Mouse (Mus musculus) lung, postnatal 0 days (tissue): ENCODE data around the gene Lrrc7. TPM values are rescaled to one million over a fixed set of nuclear protein-coding genes. Genes with fewer than 3 reads are reported as not detected.
A peak's percentile ranks its signal among the peaks of the same experiment; 100 is the strongest.

Experiments
- ATAC-seq: fragments of 200-750 bp; cut with Nextera tagmentation; 2 replicates; pipeline ENCODE4 v1.8.0; 2017; ENCODE audit warnings: moderate library complexity
- DNase-seq: peaks from one replicate; pipeline ENCODE4 v3.0.0-alpha.2; 2016; ENCODE audit warnings: low spot score
- H3K27ac ChIP-seq: fragments of 300-500 bp; sonication (generic); 2 replicates; pipeline ENCODE4 v1.5.1; 2014; ENCODE audit warnings: antibody characterized with exemption, mild to moderate bottlenecking, low read length, mixed read lengths
- H3K27me3 ChIP-seq: fragments of 300-500 bp; sonication (generic); replicated peaks from 2 replicates; pipeline ENCODE4 v1.6.1; 2014; ENCODE audit warnings: low read length, mixed read lengths; ENCODE audit not compliant: insufficient read depth
- H3K36me3 ChIP-seq: fragments of 300-500 bp; sonication (generic); 2 replicates; pipeline ENCODE4 v1.6.1; 2014; ENCODE audit warnings: low read length, mixed read lengths; ENCODE audit not compliant: insufficient read depth
- H3K4me1 ChIP-seq: fragments of 300-500 bp; sonication (generic); 2 replicates; pipeline ENCODE4 v1.6.1; 2014; ENCODE audit warnings: antibody characterized with exemption, low read depth, low read length, mixed read lengths; ENCODE audit not compliant: insufficient read depth
- H3K4me2 ChIP-seq: fragments of 300-500 bp; sonication (generic); replicated peaks from 2 replicates; pipeline ENCODE4 v1.6.1; 2014; ENCODE audit warnings: low read depth, mild to moderate bottlenecking, low read length, moderate library complexity, mixed read lengths
- H3K4me3 ChIP-seq: fragments of 300-500 bp; sonication (generic); 2 replicates; pipeline ENCODE4 v1.5.1; 2014; ENCODE audit warnings: low read depth, low read length
- H3K9ac ChIP-seq: fragments of 300-500 bp; sonication (generic); replicated peaks from 2 replicates; pipeline ENCODE4 v1.6.1; 2014; ENCODE audit warnings: low read depth, mild to moderate bottlenecking
- H3K9me3 ChIP-seq: fragments of 300-500 bp; sonication (generic); 2 replicates; pipeline ENCODE4 v1.6.1; 2016; ENCODE audit warnings: low read length, mixed read lengths
- CTCF ChIP-seq: IDR thresholded peaks from 2 replicates; pipeline ENCODE4 v1.5.1; 2016; ENCODE audit warnings: antibody characterized with exemption, mild to moderate bottlenecking
- EP300 ChIP-seq: IDR thresholded peaks from 2 replicates; pipeline ENCODE4 v1.6.1; 2016; ENCODE audit warnings: antibody characterized with exemption, mild to moderate bottlenecking, control low read depth
- WGBS: fragments of 180-500 bp; shearing (Covaris S2); extraction: QIAGEN DNeasy Blood & Tissue Kit; methylation state at CpG from one replicate; pipeline ENCODE4 v1.1.7; 2014; 5-methylcytosine and 5-hydroxymethylcytosine counted together
- polyA plus RNA-seq: library from polyadenylated mRNA; unstranded; fragments of >200 nt; fragmentation: Nextera tagmentation; extraction: Ambion mirVana; gene quantifications from 2 replicates; pipeline ENCODE4 v1.2.1, GENCODE M21; 2015

Gene Lrrc7
- polyA plus RNA-seq, 1 experiment from 2014 or later: not detected

DNA sequence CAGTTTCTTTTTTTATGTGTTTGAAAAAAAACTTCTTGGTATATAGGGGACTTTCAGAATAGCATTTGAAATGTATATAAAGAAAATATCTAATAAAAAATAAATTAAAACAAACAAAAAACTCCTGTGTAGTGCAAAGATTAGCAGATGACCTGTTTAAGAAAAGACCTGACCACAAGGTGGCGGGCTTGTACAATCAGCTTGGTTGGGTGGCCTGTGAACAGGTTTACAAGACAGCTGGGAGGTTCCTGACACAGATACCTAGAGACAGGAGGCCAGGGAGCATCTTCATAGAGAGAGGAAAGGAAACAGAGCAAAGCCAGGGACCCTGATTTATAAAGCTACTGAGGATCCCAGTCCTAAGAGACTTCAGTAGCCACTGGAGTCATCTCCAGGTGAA is 186.1 kb downstream of the Lrrc7 start:
- 0% methylated on average over 1 of the region's 1 CpGs for WGBS
- Histone ChIP-seq H3K27ac (no peak overlapping the region), H3K9ac (no peak overlapping the region), H3K27me3 (no peaks in the 10 kb centered on the region), H3K4me2 (no peak overlapping the region), H3K4me1 (no peaks in the 10 kb centered on the region), H3K36me3 (no peaks in the 10 kb centered on the region), H3K4me3 (no peak overlapping the region), H3K9me3 (no peaks in the 10 kb centered on the region)
- TF ChIP-seq CTCF (peak; percentile 48), EP300 (no peak)
- no peak for DNase-seq
- ATAC-seq: no peak

DNA sequence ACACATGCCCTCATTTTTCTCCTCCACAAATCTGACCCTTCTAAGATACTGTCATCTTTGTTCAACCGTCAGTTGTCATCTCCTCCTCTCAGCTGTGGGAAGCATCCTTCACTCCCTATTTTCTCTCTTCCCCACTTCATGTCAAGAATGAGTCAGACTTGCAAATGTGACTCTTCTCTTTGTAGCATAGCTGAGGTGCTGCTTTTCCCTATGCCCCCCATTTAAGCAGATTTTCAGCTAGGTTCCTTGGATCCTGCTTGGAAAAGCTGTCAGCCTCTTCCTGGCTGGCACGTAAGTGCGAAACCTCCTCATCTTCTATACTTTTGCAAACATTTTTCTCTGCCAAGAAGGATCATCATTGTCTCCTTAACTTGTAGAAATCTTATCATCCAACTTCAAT is 192.9 kb downstream of the Lrrc7 start:
- H3K27me3 ChIP-seq: no peaks in the 10 kb centered on the region
- H3K27ac ChIP-seq: no peak overlapping the region
- no peaks in the 10 kb centered on the region for H3K4me1 ChIP-seq
- H3K36me3 ChIP-seq: no peaks in the 10 kb centered on the region
- ATAC-seq: no peak
- no peak overlapping the region for H3K4me3 ChIP-seq
- TF ChIP-seq CTCF: no peak
- no peak for TF ChIP-seq EP300
- no peaks in the 10 kb centered on the region for H3K9me3 ChIP-seq
- H3K4me2 ChIP-seq: no peak overlapping the region
- H3K9ac ChIP-seq: no peak overlapping the region
- WGBS: 70% methylated on average over 3 of the region's 3 CpGs
- no peak for DNase-seq

DNA sequence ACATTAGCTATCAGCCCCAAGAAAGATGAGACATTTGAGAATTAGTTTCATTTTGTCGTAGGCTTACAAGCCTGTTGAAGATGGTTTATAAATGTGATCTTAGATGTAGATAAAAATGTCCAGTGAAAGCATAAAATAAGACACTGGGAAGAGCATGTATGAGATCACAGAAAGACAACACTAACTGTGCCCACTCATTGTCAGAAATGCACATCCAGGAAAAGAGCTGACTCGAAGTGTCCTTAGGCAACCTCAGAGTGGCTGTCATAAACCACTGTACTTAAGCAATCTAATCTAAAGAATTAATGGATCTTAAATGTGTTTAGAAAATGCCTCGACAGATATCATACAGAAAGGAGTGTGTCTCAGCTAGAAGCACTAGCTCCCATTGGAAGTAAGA is 196.2 kb downstream of the Lrrc7 start:
- TF ChIP-seq EP300 (no peak), CTCF (no peak)
- Histone ChIP-seq H3K9ac (no peak overlapping the region), H3K4me1 (no peaks in the 10 kb centered on the region), H3K27me3 (no peaks in the 10 kb centered on the region), H3K9me3 (no peaks in the 10 kb centered on the region), H3K36me3 (no peaks in the 10 kb centered on the region), H3K27ac (no peak overlapping the region), H3K4me3 (no peak overlapping the region), H3K4me2 (no peak overlapping the region)
- 61% methylated on average over 3 of the region's 3 CpGs for WGBS
- DNase-seq (no peak), ATAC-seq (no peak)

DNA sequence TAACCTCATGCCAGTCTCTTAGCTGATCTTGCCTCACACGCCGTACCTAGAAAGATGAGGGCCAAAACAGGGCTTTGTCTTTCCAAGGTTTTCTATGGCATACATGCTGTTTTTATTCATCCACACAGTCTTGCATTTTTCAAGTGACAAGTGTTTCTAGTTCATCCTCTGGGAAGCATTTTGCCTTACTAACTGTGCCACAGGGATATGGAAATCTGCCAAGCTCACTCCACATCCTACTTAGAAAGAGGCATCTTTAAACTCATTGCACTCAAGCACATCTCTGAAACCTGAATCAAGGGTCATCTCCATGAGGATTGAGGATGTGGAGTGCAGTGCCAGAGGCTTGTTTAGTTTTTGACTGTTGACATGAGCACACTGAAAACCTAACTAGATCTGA is 199.9 kb downstream of the Lrrc7 start:
- WGBS: 89% methylated on average over 2 of the region's 2 CpGs
- H3K36me3 ChIP-seq: no peaks in the 10 kb centered on the region
- H3K9me3 ChIP-seq: no peaks in the 10 kb centered on the region
- DNase-seq (no peak), ATAC-seq (no peak)
- H3K27me3 ChIP-seq: no peaks in the 10 kb centered on the region
- no peak overlapping the region for H3K4me2 ChIP-seq
- H3K27ac ChIP-seq: no peak overlapping the region
- H3K4me1 ChIP-seq: no peaks in the 10 kb centered on the region
- TF ChIP-seq CTCF (no peak), EP300 (no peak)
- no peak overlapping the region for H3K4me3 ChIP-seq
- H3K9ac ChIP-seq: no peak overlapping the region

DNA sequence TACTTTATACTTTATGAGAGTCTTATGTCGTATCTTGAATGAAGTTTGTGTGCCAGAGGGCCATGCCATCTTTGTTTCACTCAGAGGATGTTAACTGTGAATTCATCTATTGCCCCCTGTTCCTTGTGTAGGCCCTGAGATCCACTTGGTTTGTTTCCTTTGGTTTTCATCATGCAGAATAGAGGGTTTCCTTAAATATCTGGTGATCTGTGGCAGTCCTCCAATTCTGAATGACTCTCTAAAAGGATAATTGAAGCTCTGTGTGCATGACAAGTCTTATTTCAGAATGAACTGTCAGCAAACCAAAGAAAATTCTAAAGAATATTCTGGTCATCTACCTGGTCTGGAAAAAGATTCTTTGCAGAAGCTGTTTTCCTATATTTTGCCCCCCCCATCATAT is 205.3 kb downstream of the Lrrc7 start:
- no peaks in the 10 kb centered on the region for H3K27me3 ChIP-seq
- no peaks in the 10 kb centered on the region for H3K36me3 ChIP-seq
- WGBS: 70% methylated on average over 1 of the region's 1 CpGs
- TF ChIP-seq EP300 (no peak), CTCF (no peak)
- no peaks in the 10 kb centered on the region for H3K4me1 ChIP-seq
- no peaks in the 10 kb centered on the region for H3K9me3 ChIP-seq
- H3K4me2 ChIP-seq: no peak overlapping the region
- ATAC-seq (no peak), DNase-seq (no peak)
- H3K27ac ChIP-seq: no peak overlapping the region
- no peak overlapping the region for H3K4me3 ChIP-seq
- no peak overlapping the region for H3K9ac ChIP-seq

DNA sequence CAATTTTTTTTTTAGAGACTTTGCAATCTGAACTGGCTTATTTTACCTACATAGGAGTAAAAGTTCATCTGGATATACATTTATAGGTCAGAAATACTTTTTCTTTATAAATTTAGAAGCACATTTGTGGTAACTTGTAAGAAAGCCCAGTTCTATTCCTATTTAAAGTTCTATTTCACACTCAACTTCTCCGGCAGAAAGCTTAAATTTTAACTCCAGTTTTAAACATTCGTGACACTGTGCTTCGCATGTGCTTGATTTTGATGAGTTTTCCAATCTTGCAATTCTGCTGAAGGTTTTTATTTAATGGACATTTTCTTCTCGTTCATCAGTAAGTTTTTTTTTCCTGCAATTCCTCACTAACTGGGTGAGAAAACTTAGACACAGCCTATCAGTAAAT is 205.8 kb downstream of the Lrrc7 start:
- DNase-seq: no peak
- Histone ChIP-seq H3K27ac (no peak overlapping the region), H3K9me3 (no peaks in the 10 kb centered on the region), H3K4me3 (no peak overlapping the region), H3K27me3 (no peaks in the 10 kb centered on the region), H3K36me3 (no peaks in the 10 kb centered on the region), H3K4me2 (no peak overlapping the region), H3K9ac (no peak overlapping the region), H3K4me1 (no peaks in the 10 kb centered on the region)
- ATAC-seq: no peak
- TF ChIP-seq CTCF: no peak
- TF ChIP-seq EP300: no peak
- WGBS: 82% methylated on average over 4 of the region's 4 CpGs

DNA sequence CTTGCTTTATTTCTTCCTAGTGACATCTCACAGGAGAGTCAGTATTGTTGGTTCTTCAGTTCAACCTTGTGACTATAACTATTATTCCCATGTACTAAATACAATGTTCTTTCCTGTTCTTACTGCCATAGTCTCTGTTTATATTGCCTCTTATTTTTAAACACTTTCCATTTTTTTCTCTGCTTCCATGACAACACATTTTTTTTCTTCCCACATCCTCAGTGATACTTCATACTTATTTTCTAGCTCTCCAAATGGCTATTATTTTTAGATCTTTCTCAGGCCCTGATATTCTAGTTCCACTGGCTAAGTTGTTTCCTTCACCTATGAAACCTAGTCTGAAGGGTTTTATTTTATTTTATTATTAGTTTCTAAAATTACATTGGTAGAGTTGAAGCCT is 221.2 kb downstream of the Lrrc7 start:
- Histone ChIP-seq H3K36me3 (no peaks in the 10 kb centered on the region), H3K9ac (no peak overlapping the region), H3K27ac (no peak overlapping the region), H3K4me1 (no peaks in the 10 kb centered on the region), H3K4me3 (no peak overlapping the region), H3K27me3 (no peaks in the 10 kb centered on the region), H3K4me2 (no peak overlapping the region), H3K9me3 (no peaks in the 10 kb centered on the region)
- no peak for ATAC-seq
- DNase-seq: no peak
- no peak for TF ChIP-seq CTCF
- no peak for TF ChIP-seq EP300
